Mouse (Mus musculus): ENCODE measurements around the gene Alg2.

The Alg2 gene

GRCm38 (mm10) chr4:47449586-47450522 lies 24.3 kb downstream of the Alg2 start:
- no peak for DNase-seq (ENCODE audit: low spot score)

- no peak for DNase-seq (ENCODE audit: low spot score)
These were observed 25.0 kb downstream of the Alg2 start for GRCm38 (mm10) chr4:47449116-47449515.

DNA sequence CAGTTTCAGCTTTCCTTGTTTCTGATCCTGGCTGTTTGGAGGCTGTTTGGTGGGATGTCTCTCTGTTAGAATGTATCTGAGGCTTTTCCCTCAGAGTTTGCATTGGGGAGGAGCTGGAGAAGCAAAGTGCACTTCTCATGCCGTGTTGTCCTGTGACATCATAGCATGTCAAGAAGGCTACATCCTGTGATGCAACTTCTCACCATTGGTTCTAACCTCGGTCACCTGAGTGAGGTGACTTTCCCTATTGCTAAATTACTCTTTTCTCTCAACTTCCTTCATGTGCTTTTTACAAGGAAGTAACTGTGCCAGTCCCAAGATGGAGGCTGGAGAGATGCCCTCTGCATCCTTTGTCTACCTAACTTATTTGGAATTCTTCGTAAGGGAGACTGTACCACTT lies 25.6 kb downstream of the Alg2 start:
- no peak for DNase-seq (ENCODE audit: low spot score)

DNA sequence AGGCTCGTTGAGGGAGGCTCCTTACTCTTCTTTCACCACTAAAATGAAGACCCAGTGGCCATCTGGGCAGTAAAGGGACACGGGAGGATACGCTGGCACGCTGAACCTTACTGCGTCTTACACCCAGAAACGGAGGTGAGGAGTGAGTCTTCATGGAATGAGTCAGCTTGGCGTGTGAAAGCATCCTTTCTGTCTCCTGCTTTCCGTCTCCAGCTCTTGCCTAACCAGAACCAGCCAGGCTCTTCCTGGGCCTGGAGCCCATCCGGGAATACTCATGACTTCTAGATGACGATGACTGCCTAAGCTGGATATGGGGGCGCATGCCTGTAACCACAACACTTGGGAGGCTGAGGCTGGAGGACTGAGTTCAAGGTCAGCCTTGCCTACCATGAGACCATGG lies 33.2 kb downstream of the Alg2 start:
- no peak for DNase-seq (ENCODE audit: low spot score)

GRCm38 (mm10) chr4:47438956-47439355 lies 35.2 kb downstream of the Alg2 start:
- no peak for DNase-seq (ENCODE audit: low spot score)

DNA sequence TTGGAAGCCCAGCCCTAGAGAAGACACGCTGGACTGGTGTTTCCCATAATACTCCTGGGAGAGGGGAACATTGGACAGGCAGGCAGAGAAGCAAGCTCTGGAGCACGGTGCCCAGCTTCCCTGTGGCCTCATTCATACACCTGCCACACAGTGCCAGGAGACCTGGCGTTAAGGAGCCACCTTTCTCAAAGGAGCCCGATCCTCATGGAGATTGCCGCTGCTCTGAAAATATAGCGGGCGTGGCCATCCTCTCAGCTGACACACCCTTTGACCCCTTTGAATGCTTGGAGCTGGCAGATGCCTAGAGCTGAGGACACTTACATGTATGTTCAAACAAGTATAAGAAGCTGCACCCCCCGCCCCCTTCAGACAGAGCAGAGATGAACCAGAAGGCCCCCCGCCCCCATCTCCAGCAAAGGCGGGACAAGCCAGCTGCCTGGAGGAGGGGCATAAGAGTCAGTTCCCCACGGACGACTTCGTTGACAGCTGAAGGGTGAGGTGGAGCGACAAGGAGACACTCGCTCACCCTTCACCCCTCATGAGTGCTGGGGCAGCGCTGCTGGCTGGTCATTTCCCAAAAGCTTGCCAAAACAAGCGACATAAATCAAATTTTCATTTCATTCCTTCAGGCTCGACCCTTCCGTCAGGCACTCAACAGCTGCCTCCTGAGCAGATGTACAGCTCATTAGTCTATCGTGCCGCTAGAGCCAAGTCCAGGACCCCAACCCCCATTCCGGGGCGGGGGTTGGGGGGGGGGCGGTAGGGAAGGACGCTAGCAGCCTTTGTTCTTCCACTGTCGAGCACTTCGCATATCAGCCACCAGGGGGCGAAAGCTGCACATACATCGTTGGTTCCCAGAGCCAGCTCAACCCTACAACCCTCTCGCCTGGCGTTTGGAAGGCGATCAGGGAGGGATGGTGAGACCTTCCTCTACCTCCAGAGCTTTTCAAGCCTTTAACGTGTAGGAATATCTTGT lies 36.5 kb downstream of the Alg2 start:
- DNase-seq (ENCODE audit: low spot score), result peak; percentile 77

GRCm38 (mm10) chr4:47435566-47436360 lies 38.4 kb downstream of the Alg2 start:
- DNase-seq (ENCODE audit: low spot score), result no peak

GRCm38 (mm10) chr4:47435131-47435530 lies 39.0 kb downstream of the Alg2 start:
- no peak for DNase-seq (ENCODE audit: low spot score)

- DNase-seq (ENCODE audit: low spot score), result no peak
These were observed 41.4 kb downstream of the Alg2 start for GRCm38 (mm10) chr4:47432766-47433165.

GRCm38 (mm10) chr4:47431081-47431480 lies 43.1 kb downstream of the Alg2 start:
- DNase-seq (ENCODE audit: low spot score), result no peak

DNA sequence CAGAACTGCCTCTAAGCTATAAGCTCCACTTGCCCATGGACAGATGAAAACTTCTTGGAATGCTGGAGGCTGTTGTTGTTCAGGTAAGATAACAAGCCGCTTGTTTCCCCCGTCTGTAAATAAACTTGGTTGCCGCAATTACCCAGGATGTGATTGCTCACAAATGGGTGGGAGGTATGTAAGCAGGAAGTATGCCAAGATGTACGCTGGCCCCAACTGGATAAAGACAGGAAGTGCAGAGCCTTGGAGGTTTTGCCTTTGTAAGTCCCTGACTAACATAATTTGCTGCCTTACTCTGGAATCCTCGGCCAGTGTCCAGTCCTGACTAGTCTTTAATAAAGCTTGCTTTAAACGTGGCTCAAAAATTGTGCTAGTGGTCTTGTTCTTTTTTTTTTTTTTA lies 43.6 kb downstream of the Alg2 start:
- DNase-seq (ENCODE audit: low spot score), result no peak

DNA sequence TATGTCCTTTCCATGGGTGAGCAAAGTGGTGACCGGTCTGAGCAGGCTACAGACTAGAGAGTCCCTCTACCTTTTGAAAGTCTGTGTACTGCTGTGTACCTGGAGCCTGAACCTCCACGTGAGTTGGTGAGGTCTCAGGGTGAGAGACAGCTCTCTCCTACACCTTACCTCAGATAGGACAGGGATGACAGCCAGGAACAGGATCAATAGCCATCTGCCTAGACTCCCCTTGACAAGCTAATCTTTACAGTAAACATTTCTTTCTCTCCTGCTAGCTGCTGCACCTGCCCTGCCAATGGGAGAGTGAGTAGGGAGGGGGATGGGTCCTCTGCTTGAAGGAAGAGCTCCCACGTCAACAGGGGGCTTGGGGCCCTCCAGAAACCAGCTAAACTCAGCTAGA lies 46.5 kb downstream of the Alg2 start:
- no peak for DNase-seq (ENCODE audit: low spot score)

- DNase-seq (ENCODE audit: low spot score), result no peak
These were observed 48.8 kb downstream of the Alg2 start for GRCm38 (mm10) chr4:47425247-47425830.

GRCm38 (mm10) chr4:47424376-47424775 lies 49.8 kb downstream of the Alg2 start:
- no peak for DNase-seq (ENCODE audit: low spot score)

DNA sequence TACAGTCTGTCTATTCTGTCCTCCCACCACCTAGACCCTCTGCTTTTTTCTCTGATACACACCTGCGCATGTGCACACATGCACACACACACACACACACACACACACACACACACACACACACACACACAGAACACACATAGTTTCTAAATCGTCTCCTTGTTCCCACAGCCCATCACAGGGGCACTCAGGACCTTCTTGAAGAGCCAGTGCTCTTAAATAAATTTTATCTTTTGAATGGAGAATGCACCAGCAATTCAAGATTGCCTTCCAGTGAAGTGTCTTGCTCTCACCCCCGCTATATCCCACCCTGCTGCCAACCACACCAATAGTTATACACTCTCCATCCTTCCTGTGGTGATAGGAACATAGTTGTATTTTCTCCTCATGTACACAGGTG lies 51.2 kb downstream of the Alg2 start:
- no peak for DNase-seq (ENCODE audit: low spot score)

DNA sequence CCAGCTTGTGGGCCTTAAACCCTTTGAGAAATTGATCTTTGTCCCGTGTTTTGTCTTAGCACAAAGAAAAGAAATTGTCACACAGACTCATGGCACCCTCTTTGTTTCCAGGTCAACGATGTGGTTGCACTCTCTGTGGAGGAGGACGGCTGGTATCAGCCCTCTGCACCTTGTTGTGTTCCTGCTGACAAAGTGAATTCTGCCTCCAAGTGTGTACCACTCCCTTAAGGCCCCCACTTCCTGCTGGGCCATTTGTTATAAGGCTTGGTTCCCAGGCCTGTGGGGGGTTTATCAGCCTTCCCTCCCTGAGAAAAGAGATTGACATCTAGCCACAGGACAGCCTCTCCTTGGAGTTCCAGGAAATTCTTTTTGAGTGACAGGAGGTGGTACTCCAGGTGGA lies 51.9 kb downstream of the Alg2 start:
- DNase-seq (ENCODE audit: low spot score), result no peak

DNA sequence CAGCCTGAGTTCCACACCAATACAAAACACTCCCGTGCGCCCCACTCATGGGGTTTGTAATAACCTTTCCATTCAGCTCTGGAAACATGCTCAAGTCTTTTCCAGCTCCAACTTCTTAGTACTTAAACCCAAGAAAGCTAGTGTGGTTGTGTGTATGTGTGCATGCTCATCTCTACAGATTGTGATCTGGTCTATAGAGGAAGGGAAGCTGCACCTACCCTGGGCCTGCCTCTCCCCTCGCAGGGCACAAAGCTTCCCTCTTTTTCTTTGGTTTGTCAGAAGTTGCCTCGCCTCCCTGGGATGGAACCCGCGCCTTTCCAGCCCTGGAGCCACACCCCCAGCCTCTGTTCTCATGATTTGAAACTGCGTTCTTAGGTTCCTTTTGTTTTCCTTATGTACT lies 53.9 kb downstream of the Alg2 start:
- DNase-seq (ENCODE audit: low spot score), result no peak

GRCm38 (mm10) chr4:47419268-47419973 lies 54.7 kb downstream of the Alg2 start:
- DNase-seq (ENCODE audit: low spot score), result no peak

- DNase-seq (ENCODE audit: low spot score), result no peak
These were observed 56.3 kb downstream of the Alg2 start for GRCm38 (mm10) chr4:47417871-47418270.

Data from layer of hippocampus, adult 9-10 months (tissue).